Mouse (Mus musculus): ENCODE results near the gene Mybphl. TPM values are rescaled to one million over a fixed set of nuclear protein-coding genes. Genes with fewer than 3 reads are reported as not detected.

Gene Mybphl
- polyA plus RNA-seq, 1 experiment from 2014 or later, result 0.19 TPM

DNA sequence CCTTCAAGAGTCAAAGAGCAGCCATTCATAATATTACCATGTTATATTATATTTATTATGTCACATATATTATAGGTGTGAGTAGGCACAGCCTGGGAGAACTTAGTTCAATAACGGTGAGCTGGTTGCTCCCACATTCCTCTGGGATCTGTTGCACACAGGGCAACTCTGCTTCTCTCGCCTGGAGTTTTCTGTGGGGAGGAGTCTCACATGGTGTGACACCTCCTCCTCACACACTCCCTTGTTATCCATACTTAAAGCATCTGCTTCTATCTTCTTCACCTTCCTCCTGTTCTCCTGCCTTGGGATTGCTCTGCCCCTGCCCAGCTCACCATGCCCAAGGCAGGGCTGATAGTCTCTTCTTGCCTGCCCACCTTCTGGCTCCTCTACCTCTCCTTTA, 23.7 kb upstream of the Mybphl start:
- no peaks in the 10 kb centered on the region for H3K9me3 ChIP-seq (replicated peaks)
- H3K27me3 ChIP-seq (replicated peaks), result no peaks in the 10 kb centered on the region
- H3K4me3 ChIP-seq, result no peak overlapping the region
- H3K27ac ChIP-seq, result no peak overlapping the region
- WGBS (ENCODE audit: insufficient replicate concordance), result 67% methylated on average over 2 of the region's 2 CpGs
- 0 out of 2 replicates have a peak, but pooled peaks cover 3% of the 10 kb centered on the region for H3K4me1 ChIP-seq
- H3K4me2 ChIP-seq, result no peak overlapping the region
- no peak overlapping the region for H3K9ac ChIP-seq
- peaks cover 45% of the 10 kb centered on the region for H3K36me3 ChIP-seq
- no peak for ATAC-seq

- H3K9ac ChIP-seq, result no peak overlapping the region
- no peaks in the 10 kb centered on the region for H3K27me3 ChIP-seq (replicated peaks)
- peaks cover 50% of the 10 kb centered on the region for H3K36me3 ChIP-seq
- no peak overlapping the region for H3K4me2 ChIP-seq
- no peak overlapping the region for H3K27ac ChIP-seq
- no peaks in the 10 kb centered on the region for H3K9me3 ChIP-seq (replicated peaks)
- 77% methylated on average over 7 of the region's 7 CpGs for WGBS (ENCODE audit: insufficient replicate concordance)
- no peaks in the 10 kb centered on the region for H3K4me1 ChIP-seq
- no peak for ATAC-seq
- H3K4me3 ChIP-seq, result no peak overlapping the region
Observed at GRCm38 (mm10) chr3:108342185-108342584, 22.5 kb upstream of the Mybphl start.

DNA sequence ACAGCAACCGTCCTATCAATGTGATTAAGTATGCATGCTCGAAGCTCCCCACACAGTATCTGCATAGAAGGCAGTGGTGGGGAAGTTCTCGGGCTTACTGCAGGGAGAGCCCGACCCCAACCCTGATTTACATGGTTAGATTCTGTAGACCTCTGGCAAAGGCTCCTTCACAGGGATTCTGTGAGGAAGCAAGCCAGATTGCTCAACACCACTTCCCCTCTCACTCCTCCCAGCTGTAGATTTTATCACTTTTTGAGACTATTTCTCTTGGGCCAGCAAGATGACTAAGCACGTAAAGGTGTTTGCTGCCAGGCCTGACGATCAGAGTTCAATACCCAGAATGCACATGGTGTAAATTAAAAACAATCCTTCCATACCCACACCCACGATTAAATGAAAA, 18.9 kb upstream of the Mybphl start:
- Histone ChIP-seq H3K4me3 (no peak overlapping the region), H3K4me1 (0 out of 2 replicates have a peak, but pooled peaks cover 2% of the 10 kb centered on the region), H3K27ac (no peak overlapping the region), H3K27me3 (replicated peaks) (no peaks in the 10 kb centered on the region), H3K9me3 (replicated peaks) (no peaks in the 10 kb centered on the region), H3K36me3 (peaks cover 25% of the 10 kb centered on the region), H3K4me2 (no peak overlapping the region), H3K9ac (no peak overlapping the region)
- 47% methylated on average over 7 of the region's 7 CpGs for WGBS (ENCODE audit: insufficient replicate concordance)
- no peak for ATAC-seq

- Histone ChIP-seq H3K4me1 (0 out of 2 replicates have a peak, but pooled peaks cover 2% of the 10 kb centered on the region), H3K9ac (no peak overlapping the region), H3K27ac (no peak overlapping the region), H3K9me3 (replicated peaks) (no peaks in the 10 kb centered on the region), H3K27me3 (replicated peaks) (no peaks in the 10 kb centered on the region), H3K4me2 (no peak overlapping the region), H3K4me3 (no peak overlapping the region), H3K36me3 (peaks cover 29% of the 10 kb centered on the region)
- no peak for ATAC-seq
- WGBS (ENCODE audit: insufficient replicate concordance), result 62% methylated on average over 9 of the region's 9 CpGs
Observed at GRCm38 (mm10) chr3:108348376-108348775, 16.3 kb upstream of the Mybphl start.

DNA sequence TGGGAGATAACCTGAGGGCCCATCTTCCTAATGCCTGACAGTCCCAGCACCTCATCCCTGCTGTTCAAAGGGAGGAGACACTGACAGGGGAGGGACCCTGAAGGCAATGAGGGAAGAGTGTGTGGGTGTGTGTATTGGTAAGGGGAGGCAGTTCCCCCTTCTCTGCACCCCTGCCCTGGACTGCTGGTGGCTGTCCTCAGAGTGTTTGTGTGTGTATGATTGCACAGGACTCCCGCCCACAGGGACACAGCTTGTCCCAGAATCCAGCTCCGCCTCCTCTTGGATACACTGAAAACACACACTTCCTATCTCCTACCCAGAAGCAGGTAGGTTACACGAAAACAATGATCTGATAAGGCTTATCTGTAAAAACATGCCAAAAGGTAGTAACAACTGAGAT, 9.5 kb upstream of the Mybphl start:
- no peak for ATAC-seq
- H3K27ac ChIP-seq, result no peak overlapping the region
- peaks cover 50% of the 10 kb centered on the region for H3K36me3 ChIP-seq
- H3K27me3 ChIP-seq (replicated peaks), result no peaks in the 10 kb centered on the region
- no peaks in the 10 kb centered on the region for H3K9me3 ChIP-seq (replicated peaks)
- WGBS (ENCODE audit: insufficient replicate concordance), result 54% methylated on average over 3 of the region's 3 CpGs
- no peak overlapping the region for H3K4me3 ChIP-seq
- no peaks in the 10 kb centered on the region for H3K4me1 ChIP-seq
- H3K9ac ChIP-seq, result no peak overlapping the region
- no peak overlapping the region for H3K4me2 ChIP-seq

DNA sequence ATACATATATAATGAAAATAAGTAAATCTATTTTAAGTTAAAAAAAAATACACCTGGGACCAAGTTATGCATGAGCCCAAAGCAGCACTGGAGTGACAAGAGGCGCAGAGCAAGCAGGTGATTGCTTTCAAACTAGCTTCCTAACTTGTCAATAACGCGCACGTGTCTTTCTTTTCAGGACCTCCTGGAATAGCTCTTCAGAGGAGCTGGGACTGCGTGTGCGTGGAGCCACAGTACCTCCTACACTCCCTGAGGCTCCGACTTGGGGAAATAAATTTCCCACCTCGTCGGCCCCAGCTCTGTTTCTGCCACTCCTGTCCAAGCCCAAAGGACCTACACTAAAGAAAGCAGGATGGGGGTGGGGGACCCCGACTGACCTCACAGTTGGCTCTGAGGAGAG, 7.7 kb upstream of the Mybphl start:
- H3K4me3 ChIP-seq, result no peak overlapping the region
- 77% methylated on average over 10 of the region's 10 CpGs for WGBS (ENCODE audit: insufficient replicate concordance)
- no peak overlapping the region for H3K4me2 ChIP-seq
- H3K9ac ChIP-seq, result no peak overlapping the region
- H3K27ac ChIP-seq, result no peak overlapping the region
- peaks cover 8% of the 10 kb centered on the region for H3K4me1 ChIP-seq
- no peak for ATAC-seq
- H3K9me3 ChIP-seq (replicated peaks), result no peaks in the 10 kb centered on the region
- H3K36me3 ChIP-seq, result peaks cover 38% of the 10 kb centered on the region
- H3K27me3 ChIP-seq (replicated peaks), result no peaks in the 10 kb centered on the region

GRCm38 (mm10) chr3:108358445-108358844, 6.3 kb upstream of the Mybphl start:
- Histone ChIP-seq H3K27ac (no peak overlapping the region), H3K27me3 (replicated peaks) (no peaks in the 10 kb centered on the region), H3K4me3 (no peak overlapping the region), H3K9me3 (replicated peaks) (no peaks in the 10 kb centered on the region), H3K9ac (no peak overlapping the region), H3K36me3 (peaks cover 37% of the 10 kb centered on the region), H3K4me2 (no peak overlapping the region), H3K4me1 (peaks cover 10% of the 10 kb centered on the region)
- no peak for ATAC-seq
- WGBS (ENCODE audit: insufficient replicate concordance), result 72% methylated on average over 6 of the region's 6 CpGs

GRCm38 (mm10) chr3:108360894-108361293, 3.8 kb upstream of the Mybphl start:
- no peak overlapping the region for H3K4me2 ChIP-seq
- H3K27me3 ChIP-seq (replicated peaks), result no peaks in the 10 kb centered on the region
- WGBS (ENCODE audit: insufficient replicate concordance), result 18% methylated on average over 7 of the region's 7 CpGs
- H3K4me1 ChIP-seq, result peaks cover 24% of the 10 kb centered on the region
- peaks cover 14% of the 10 kb centered on the region for H3K36me3 ChIP-seq
- H3K27ac ChIP-seq, result no peak overlapping the region
- no peak overlapping the region for H3K9ac ChIP-seq
- ATAC-seq, result no peak
- H3K4me3 ChIP-seq, result no peak overlapping the region
- no peaks in the 10 kb centered on the region for H3K9me3 ChIP-seq (replicated peaks)

DNA sequence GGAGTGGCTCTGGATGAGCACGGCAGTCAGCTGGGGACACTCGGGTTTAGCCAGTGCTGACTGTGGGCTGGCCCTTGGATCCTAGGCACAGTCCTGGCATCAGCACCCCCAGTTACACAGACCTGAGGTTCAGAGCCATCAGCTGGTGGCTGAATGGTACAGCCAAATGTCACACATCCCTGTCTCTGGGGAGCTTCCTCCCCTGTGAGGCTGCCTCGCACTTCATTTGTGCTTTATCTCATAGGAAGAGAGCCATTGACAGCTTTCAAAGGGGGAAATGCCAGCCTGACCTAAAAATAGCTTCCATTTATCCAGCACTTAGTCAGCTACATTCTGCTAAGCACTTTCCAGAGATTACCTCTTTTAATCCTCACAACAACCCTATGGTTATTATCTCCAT, 1.1 kb upstream of the Mybphl start:
- Histone ChIP-seq H3K4me1 (peaks cover 26% of the 10 kb centered on the region), H3K4me2 (no peak overlapping the region), H3K27ac (no peak overlapping the region), H3K9ac (no peak overlapping the region), H3K36me3 (no peaks in the 10 kb centered on the region), H3K27me3 (replicated peaks) (no peaks in the 10 kb centered on the region), H3K9me3 (replicated peaks) (no peaks in the 10 kb centered on the region), H3K4me3 (no peak overlapping the region)
- 44% methylated on average over 3 of the region's 3 CpGs for WGBS (ENCODE audit: insufficient replicate concordance)
- ATAC-seq, result no peak

DNA sequence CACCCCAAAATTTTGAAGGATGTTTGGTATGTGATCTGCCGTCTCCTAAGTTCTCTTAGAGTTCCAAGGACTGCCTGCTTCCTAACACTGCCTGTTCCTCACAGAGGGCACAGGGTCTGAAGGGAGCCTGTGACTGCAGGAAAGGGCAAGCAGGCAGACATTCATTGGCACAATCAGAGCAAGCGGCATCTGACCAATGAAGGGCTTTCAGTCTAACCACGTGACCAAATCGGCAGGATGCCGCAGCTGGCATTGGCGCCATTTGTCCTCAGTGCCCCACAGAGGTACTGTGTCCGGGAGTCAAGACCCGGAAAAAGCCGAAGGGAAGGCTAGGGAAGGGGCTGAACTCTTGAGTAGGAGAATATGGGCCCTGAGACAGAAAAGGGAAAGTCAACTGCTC, 2.5 kb downstream of the Mybphl start:
- H3K4me3 ChIP-seq, result no peak overlapping the region
- H3K9me3 ChIP-seq (replicated peaks), result no peaks in the 10 kb centered on the region
- WGBS (ENCODE audit: insufficient replicate concordance), result 49% methylated on average over 9 of the region's 9 CpGs
- peaks cover 29% of the 10 kb centered on the region for H3K4me1 ChIP-seq
- ATAC-seq, result no peak
- no peak overlapping the region for H3K27ac ChIP-seq
- H3K9ac ChIP-seq, result no peak overlapping the region
- H3K27me3 ChIP-seq (replicated peaks), result peaks cover 9% of the 10 kb centered on the region; the same call in 1 of the 2 replicates
- no peak overlapping the region for H3K4me2 ChIP-seq
- no peaks in the 10 kb centered on the region for H3K36me3 ChIP-seq

GRCm38 (mm10) chr3:108367828-108368227, 3.1 kb downstream of the Mybphl start:
- 50% methylated on average over 3 of the region's 3 CpGs for WGBS (ENCODE audit: insufficient replicate concordance)

DNA sequence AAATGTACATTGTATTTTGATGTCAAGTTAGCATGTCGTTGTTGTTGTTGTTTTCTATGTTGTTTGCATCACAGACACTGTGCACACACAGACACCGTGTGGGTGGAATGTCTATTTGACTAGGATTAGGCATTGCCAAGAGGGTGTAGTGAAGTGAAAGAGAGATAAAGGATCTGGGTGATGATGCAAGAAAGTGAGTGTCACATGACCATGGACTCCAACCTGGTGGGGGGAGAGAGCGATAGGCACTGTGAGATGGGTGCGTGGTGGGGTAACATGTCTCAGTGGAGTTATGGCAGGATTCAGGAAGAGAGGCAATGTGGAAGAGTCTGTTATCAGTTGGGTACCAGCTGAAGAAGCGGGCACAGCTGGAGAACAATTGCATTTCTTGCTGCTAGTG, 4.0 kb downstream of the Mybphl start:
- no peak overlapping the region for H3K9ac ChIP-seq
- H3K27ac ChIP-seq, result no peak overlapping the region
- H3K9me3 ChIP-seq (replicated peaks), result no peaks in the 10 kb centered on the region
- WGBS (ENCODE audit: insufficient replicate concordance), result 46% methylated on average over 5 of the region's 5 CpGs
- ATAC-seq, result 0 out of 2 replicates have a peak, but pooled peaks have one; percentile 14
- H3K4me2 ChIP-seq, result no peak overlapping the region
- H3K36me3 ChIP-seq, result no peaks in the 10 kb centered on the region
- peaks cover 9% of the 10 kb centered on the region; the same call in 1 of the 2 replicates for H3K27me3 ChIP-seq (replicated peaks)
- peaks cover 29% of the 10 kb centered on the region for H3K4me1 ChIP-seq
- no peak overlapping the region for H3K4me3 ChIP-seq

More at GRCm38 (mm10) chr3:108367828-108368227, 3.1 kb downstream of the Mybphl start:
- no peak for ATAC-seq
- Histone ChIP-seq H3K9ac (no peak overlapping the region), H3K9me3 (replicated peaks) (no peaks in the 10 kb centered on the region), H3K27me3 (replicated peaks) (peaks cover 9% of the 10 kb centered on the region; the same call in 1 of the 2 replicates), H3K4me1 (peaks cover 33% of the 10 kb centered on the region), H3K27ac (no peak overlapping the region), H3K36me3 (no peaks in the 10 kb centered on the region), H3K4me2 (no peak overlapping the region), H3K4me3 (no peak overlapping the region)

GRCm38 (mm10) chr3:108372274-108372673, 7.6 kb downstream of the Mybphl start:
- Histone ChIP-seq H3K27me3 (replicated peaks) (peaks cover 9% of the 10 kb centered on the region; the same call in 1 of the 2 replicates), H3K4me1 (peaks cover 18% of the 10 kb centered on the region), H3K27ac (no peak overlapping the region), H3K4me2 (no peak overlapping the region), H3K9me3 (replicated peaks) (no peaks in the 10 kb centered on the region), H3K36me3 (no peaks in the 10 kb centered on the region), H3K4me3 (no peak overlapping the region), H3K9ac (no peak overlapping the region)
- ATAC-seq, result no peak
- WGBS (ENCODE audit: insufficient replicate concordance), result 34% methylated on average over 3 of the region's 3 CpGs
